Comparison of ENCODE assay signal across 9 mouse cellular contexts in genomic region chr10:81427804-81428506, GRCm38 (mm10). TPM values are rescaled to one million over a fixed set of nuclear protein-coding genes. Genes with fewer than 3 reads are reported as not detected.
DNase-seq lines count a peak whose midpoint lies in the region; ATAC-seq and TF ChIP-seq lines count a peak whose summit lies in the region.
"Had no signal": no experiment of that assay in that cellular context is flagged by ENCODE, and none has a peak within 500 bp of the region (broad histone marks: within the 10 kb centered on the region; RNA-seq: fewer than 3 reads in every experiment).

No protein-coding gene starts in this region.

- no peaks in the 10 kb centered on the region for H3K9me3 ChIP-seq in liver, postnatal 0 days (ENCODE audit: low read length)

- peaks cover 37% of the 10 kb centered on the region for H3K4me1 ChIP-seq in thymus, adult 2 months (replicated peaks; ENCODE audit: control insufficient read depth, insufficient read depth, low read length)
- peaks cover 38% of the 10 kb centered on the region for H3K4me1 ChIP-seq in liver, postnatal 0 days (ENCODE audit: insufficient read depth)

- no peak for TF ChIP-seq EP300 in liver, postnatal 0 days (IDR thresholded peaks at IDR 0.05; ENCODE audit: low read depth)

- H3K4me3 ChIP-seq in thymus, adult 2 months (ENCODE audit: control insufficient read depth, insufficient read depth, low read length): no peak overlapping the region
- no peak overlapping the region for H3K4me3 ChIP-seq in liver, postnatal 0 days (ENCODE audit: low read depth, low read length)

- peak; percentile 11 to 25 for DNase-seq in heart, postnatal 10 days
- DNase-seq in heart, postnatal 36 days: no peak
- DNase-seq in thymus, adult 2 months: peak; percentile 1
- no peak for DNase-seq in thymus, postnatal 0 days (ENCODE audit: low spot score)
- peak; percentile 1 for DNase-seq in heart, postnatal 25 days (ENCODE audit: low spot score)
- peak; percentile 12 for DNase-seq in skeletal muscle tissue, adult 2 months (ENCODE audit: low read depth, low spot score)
- DNase-seq in liver, postnatal 0 days: no peak
- no peak for DNase-seq in B cell, adult 2 months

- peaks cover 3% of the 10 kb centered on the region; the same call in 1 of the 2 replicates for H3K27me3 ChIP-seq in thymus, adult 2 months (ENCODE audit: control insufficient read depth, insufficient read depth, low read length)
- H3K27me3 ChIP-seq in liver, postnatal 0 days (ENCODE audit: insufficient read depth, low read length): peaks cover 31% of the 10 kb centered on the region

- no peak for TF ChIP-seq CTCF in thymus, adult 2 months (IDR thresholded peaks at IDR 0.05; ENCODE audit: borderline replicate concordance, control insufficient read depth, extremely low read depth, insufficient read depth, low read length, poor library complexity)
- TF ChIP-seq CTCF in liver, postnatal 0 days (IDR thresholded peaks at IDR 0.05; ENCODE audit: low read depth): no peak

- intact Hi-C loops in heart, postnatal 10 days (cut with DNase I): loop anchor here (1.0 kb wide), 1 partner anchor 14 kb away; no protein-coding TSS in a partner anchor
- intact Hi-C loops in heart, postnatal 36 days (cut with DNase I): no loop called here
- intact Hi-C loops in heart, postnatal 25 days (cut with DNase I): no loop called here

- no peaks in the 10 kb centered on the region for H3K36me3 ChIP-seq in thymus, adult 2 months (ENCODE audit: control insufficient read depth, insufficient read depth, low read length)
- H3K36me3 ChIP-seq in liver, postnatal 0 days (replicated peaks; ENCODE audit: insufficient read depth, low read length): no peaks in the 10 kb centered on the region

- H3K9ac ChIP-seq in liver, postnatal 0 days (replicated peaks): no peak overlapping the region

- no peak for TF ChIP-seq POLR2A in thymus, adult 2 months (IDR thresholded peaks at IDR 0.05; ENCODE audit: control insufficient read depth, extremely low read depth, insufficient read depth, low read length, poor library complexity)

- no peak overlapping the region for H3K4me2 ChIP-seq in liver, postnatal 0 days (ENCODE audit: low read depth, low read length)

- WGBS in thymus, adult 2 months: 96% methylated on average over 8 of the region's 8 CpGs
- WGBS in liver, postnatal 0 days (ENCODE audit: insufficient replicate concordance): 81% methylated on average over 8 of the region's 8 CpGs

- no peak overlapping the region for H3K27ac ChIP-seq in thymus, adult 2 months (ENCODE audit: control insufficient read depth, insufficient read depth, low read length)
- no peak overlapping the region for H3K27ac ChIP-seq in liver, postnatal 0 days (ENCODE audit: low read depth)
- H3K27ac ChIP-seq: macrophage had no signal

- ATAC-seq in liver, postnatal 0 days: no peak

RNA-seq across cellular contexts. Expression of gene Nfic, which starts 27.5 kb away (rescaled TPM):
- total RNA-seq in heart, postnatal 10 days (2021): 100 to 1,000 TPM; 139 to 163 TPM
- 100 to 1,000 TPM; 115 to 133 TPM for total RNA-seq in heart, postnatal 36 days (2021)
- 26.3 and 26.7 TPM in 2 replicates for polyA plus RNA-seq in thymus, adult 2 months (2012; rRNA removed)
- polyA plus RNA-seq in thymus, postnatal 0 days (2015; fragmentation: Nextera tagmentation; extraction: Ambion mirVana): 21.5 and 21.9 TPM in 2 replicates
- total RNA-seq in heart, postnatal 25 days (2021): 100 to 1,000 TPM; 110 to 130 TPM
- 19.6 and 21.1 TPM in 2 replicates for polyA plus RNA-seq in liver, postnatal 0 days (2015; fragmentation: Nextera tagmentation; extraction: Ambion mirVana)

RNA-seq across cellular contexts. Expression of gene Smim24, which starts 35.1 kb away (rescaled TPM):
- total RNA-seq in heart, postnatal 10 days (2021): 1 to 10 TPM; 1.3 to 2.2 TPM
- 1 to 10 TPM; 2.2 to 2.4 TPM for total RNA-seq in heart, postnatal 36 days (2021)
- polyA plus RNA-seq in thymus, adult 2 months (2012; rRNA removed): 49.7 and 51.1 TPM in 2 replicates
- polyA plus RNA-seq in thymus, postnatal 0 days (2015; fragmentation: Nextera tagmentation; extraction: Ambion mirVana): 12.5 and 14.0 TPM in 2 replicates
- total RNA-seq in heart, postnatal 25 days (2021): 1 to 10 TPM; 2.0 TPM
- 1.7 and 2.0 TPM in 2 replicates for polyA plus RNA-seq in liver, postnatal 0 days (2015; fragmentation: Nextera tagmentation; extraction: Ambion mirVana)

RNA-seq across cellular contexts. Expression of gene Gm48552, which starts 39.1 kb away (rescaled TPM):
- under 1 TPM; 0.77 to 0.98 TPM for total RNA-seq in heart, postnatal 10 days (2021)
- under 1 TPM in 1 of 2 experiments, not detected in 1; 0.62 TPM for total RNA-seq in heart, postnatal 36 days (2021)
- 7.5 and 8.4 TPM in 2 replicates for polyA plus RNA-seq in thymus, adult 2 months (2012; rRNA removed)
- 0.72 and 1.5 TPM in 2 replicates for polyA plus RNA-seq in thymus, postnatal 0 days (2015; fragmentation: Nextera tagmentation; extraction: Ambion mirVana)
- total RNA-seq in heart, postnatal 25 days (2021): under 1 TPM in 1 of 2 experiments, not detected in 1; 0.70 TPM
- not detected in 2 replicates for polyA plus RNA-seq in liver, postnatal 0 days (2015; fragmentation: Nextera tagmentation; extraction: Ambion mirVana)

RNA-seq across cellular contexts. Expression of gene Gm48551, which starts 43.7 kb away (rescaled TPM):
- total RNA-seq in heart, postnatal 10 days (2021): under 1 TPM; 0.74 to 0.87 TPM
- total RNA-seq in heart, postnatal 36 days (2021): 1 to 10 TPM; 1.1 to 2.0 TPM
- polyA plus RNA-seq in thymus, adult 2 months (2012; rRNA removed): 4.1 and 5.3 TPM in 2 replicates
- polyA plus RNA-seq in thymus, postnatal 0 days (2015; fragmentation: Nextera tagmentation; extraction: Ambion mirVana): 2.3 TPM in 2 replicates
- under 1 TPM; 0.61 to 0.78 TPM for total RNA-seq in heart, postnatal 25 days (2021)
- polyA plus RNA-seq in liver, postnatal 0 days (2015; fragmentation: Nextera tagmentation; extraction: Ambion mirVana): 0.40 and 0.70 TPM in 2 replicates

RNA-seq across cellular contexts. Expression of gene Dohh, which starts 43.7 kb away (rescaled TPM):
- total RNA-seq in heart, postnatal 10 days (2021): 10 to 100 TPM; 53.2 to 57.5 TPM
- total RNA-seq in heart, postnatal 36 days (2021): 10 to 100 TPM; 50.3 to 52.2 TPM
- polyA plus RNA-seq in thymus, adult 2 months (2012; rRNA removed): 119 and 123 TPM in 2 replicates
- polyA plus RNA-seq in thymus, postnatal 0 days (2015; fragmentation: Nextera tagmentation; extraction: Ambion mirVana): 71.3 and 78.7 TPM in 2 replicates
- total RNA-seq in heart, postnatal 25 days (2021): 10 to 100 TPM; 52.0 to 56.2 TPM
- polyA plus RNA-seq in liver, postnatal 0 days (2015; fragmentation: Nextera tagmentation; extraction: Ambion mirVana): 39.3 and 42.1 TPM in 2 replicates

Comparison
In these comparisons a context has a peak if more than half of its experiments do, and no peak if none do; other contexts are left out.
1. DNase-seq: peak in heart, postnatal 10 days (2 of 2), thymus, adult 2 months (single experiment), heart, postnatal 25 days (single experiment) and skeletal muscle tissue, adult 2 months (single experiment); none in heart, postnatal 36 days (0 of 2), thymus, postnatal 0 days (single experiment), liver, postnatal 0 days (single experiment) and B cell, adult 2 months (0 of 2).